Mouse (Mus musculus): ENCODE data around the gene App. TPM values are rescaled to one million over a fixed set of nuclear protein-coding genes. Genes with fewer than 3 reads are reported as not detected.

App gene
- total RNA-seq, 4 experiments from 2014 or later, result 320 to 378 (median 351) TPM

DNA sequence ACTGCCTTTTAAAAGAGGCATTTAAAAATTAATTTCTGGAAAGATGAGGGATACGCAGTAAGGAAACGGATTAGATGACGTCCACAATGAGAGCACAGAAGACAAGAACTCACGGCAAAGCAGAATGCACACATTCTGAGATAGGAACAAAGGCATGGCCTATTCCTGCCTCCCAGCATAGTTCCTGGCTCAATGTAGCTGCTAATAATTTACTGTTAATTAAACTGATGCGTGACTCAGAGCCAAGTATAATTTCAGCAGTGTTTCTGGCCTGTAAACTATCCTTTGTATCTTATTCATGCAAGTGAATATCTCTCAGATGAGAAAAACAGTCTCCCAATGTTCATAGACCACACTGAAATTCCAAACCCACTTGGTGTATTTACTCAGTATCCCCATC lies 154.3 kb downstream of the App start:
- no peak for DNase-seq

DNA sequence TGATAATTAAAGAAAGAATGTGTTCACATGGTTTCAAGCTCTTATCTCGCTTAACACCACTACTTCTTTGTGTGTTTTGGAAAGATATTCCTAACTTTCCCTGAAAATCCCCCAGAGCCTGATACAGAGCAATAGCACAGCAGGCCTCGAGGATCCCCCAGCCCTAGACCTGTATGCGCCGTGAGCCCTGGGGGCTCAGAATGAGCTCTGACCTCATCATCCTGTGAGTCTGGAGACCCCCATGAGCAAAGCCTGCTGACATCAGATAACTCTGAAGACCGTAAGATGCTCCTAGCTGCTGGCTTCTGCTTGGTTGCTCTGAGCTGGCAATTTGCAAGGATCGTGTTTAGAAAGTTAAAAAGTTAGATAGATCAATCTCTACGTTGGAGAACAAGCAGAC lies 155.7 kb downstream of the App start:
- DNase-seq, result no peak

DNA sequence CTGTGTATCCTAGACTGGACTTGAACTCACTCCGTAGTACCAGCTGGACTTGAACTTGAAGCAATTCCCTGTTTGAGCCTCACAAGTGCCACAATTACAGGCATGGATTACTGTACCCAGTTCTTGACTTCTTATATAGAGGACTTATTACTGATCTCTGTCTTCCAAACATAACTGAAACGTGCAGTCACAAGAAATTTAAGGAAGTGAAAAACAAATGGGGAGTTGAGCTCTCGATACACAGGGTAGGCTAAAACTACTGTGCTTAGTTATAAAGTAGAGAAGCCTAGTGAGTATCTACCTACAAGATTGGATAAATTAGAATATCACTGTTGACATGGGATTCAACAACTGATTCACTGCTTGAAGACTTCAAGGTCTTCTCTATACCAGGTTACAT lies 160.9 kb downstream of the App start:
- DNase-seq, result no peak

DNA sequence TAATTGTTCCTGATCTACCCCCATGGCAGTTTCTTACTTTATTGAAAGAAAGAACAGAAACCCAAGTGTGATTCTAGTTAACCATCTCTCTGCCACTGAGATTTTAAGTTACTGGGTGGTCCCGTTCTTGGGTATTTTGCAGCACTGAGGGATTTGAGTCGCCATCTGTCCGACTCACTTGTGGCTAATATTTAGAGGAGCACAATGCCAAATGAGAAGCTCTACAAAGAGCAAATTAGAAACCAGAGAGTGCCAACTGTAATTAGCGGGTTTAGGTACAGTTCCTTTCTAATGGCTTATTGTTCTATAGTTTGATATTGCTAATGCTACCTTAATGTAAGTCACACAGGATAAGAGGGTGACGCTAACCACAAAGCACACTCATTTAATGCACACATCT lies 161.4 kb downstream of the App start:
- DNase-seq, result no peak

DNA sequence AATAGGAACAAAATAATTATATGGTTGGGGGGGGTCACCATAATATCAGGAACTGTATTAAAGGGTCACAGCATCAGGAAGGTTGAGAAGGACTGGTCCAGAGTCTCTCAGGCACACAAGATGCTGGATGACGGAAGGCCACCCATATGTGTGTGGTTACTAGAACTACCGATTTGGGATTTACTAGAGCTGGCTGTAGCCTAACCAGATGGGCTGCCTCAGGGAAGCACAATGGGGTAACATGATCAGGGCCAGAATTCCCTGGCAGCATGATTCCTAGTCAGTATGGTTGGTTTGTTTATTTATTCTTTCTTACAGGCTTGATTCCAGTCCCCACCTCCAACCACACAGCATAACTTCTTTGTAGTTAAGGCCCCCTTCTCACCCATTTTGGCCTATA lies 162.9 kb downstream of the App start:
- DNase-seq, result no peak

DNA sequence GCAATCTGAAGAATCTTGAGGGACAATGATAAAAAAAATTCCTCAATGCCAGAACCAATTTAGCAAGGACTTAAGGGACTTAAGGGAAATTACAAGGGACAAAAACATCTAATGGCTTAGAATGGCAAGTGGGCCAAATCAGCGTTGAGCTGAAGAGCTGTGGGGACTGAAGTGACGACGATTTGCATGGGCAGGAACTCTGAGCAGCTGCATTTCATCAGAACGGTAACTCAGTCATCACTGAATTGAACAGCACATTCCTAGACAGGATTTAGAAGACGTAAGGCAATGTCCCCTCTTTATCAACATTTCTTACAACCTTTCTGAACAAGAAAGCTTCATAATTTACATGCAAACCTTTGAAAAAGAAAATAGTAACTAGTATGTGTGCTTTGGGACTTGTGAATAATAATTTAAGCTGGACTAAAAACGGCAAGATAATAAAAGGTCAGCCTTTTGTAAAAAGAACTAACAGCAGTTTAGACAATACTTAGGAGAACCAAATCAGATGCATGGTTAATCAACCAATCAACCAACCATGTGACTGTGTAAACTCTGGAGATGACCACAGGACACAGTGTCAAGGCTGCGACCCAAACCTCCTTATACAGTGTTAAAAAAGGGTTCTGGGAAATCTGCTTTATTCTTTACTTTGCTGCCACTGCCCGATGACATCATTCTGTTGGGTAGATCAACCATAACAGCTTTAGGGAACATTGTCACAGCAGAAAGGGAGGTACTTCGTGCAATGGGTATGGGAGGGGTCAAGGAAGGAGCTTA lies 164.5 kb downstream of the App start:
- no peak for DNase-seq

DNA sequence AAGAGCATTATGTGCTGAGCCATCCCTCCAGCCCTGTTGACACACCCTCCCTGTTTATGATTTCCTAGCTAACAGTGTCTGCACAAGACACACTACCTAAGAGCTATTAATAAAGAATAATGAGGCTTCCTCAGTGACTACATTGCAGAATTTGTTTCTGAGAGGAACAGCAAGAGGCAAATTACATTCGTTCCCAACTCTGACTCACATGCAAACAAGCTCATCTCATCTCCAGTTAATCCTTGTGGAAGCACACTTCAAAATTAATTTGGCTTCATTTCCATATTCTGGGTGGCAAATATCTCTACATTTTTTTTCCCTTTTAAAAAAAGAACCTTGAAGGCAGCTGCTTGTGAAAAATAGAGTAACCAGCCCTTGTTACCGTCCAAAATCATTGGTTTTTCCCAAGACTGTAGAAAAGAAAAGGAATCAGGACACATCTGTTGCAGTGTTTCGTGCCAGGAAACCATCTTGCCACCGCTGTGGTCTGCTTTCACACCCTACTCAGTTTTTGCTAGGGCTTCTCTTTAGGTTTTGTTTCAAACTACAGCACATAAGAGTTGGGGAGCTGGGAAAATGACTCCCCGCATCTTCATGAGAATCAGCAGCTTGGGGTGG lies 171.5 kb downstream of the App start:
- no peak for DNase-seq

DNA sequence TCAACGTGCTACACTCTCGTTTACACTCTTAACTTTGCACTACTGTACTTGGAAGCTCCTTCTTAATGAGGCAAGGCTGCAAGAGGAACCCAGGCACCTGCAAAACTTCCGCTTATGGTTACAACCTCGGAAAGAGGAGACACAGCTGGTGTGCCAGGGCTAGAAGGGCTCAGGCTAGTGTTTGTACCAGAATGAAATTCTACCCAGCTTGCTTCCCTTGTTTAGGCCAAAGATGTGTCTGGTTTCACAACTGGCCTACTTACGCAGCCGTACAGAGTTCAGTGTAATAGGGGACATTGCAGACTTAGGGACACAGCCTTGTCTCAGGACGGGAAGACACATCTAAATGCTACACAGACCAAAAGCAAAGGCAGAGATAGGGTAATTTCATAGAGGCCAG lies 173.3 kb downstream of the App start:
- no peak for DNase-seq

DNA sequence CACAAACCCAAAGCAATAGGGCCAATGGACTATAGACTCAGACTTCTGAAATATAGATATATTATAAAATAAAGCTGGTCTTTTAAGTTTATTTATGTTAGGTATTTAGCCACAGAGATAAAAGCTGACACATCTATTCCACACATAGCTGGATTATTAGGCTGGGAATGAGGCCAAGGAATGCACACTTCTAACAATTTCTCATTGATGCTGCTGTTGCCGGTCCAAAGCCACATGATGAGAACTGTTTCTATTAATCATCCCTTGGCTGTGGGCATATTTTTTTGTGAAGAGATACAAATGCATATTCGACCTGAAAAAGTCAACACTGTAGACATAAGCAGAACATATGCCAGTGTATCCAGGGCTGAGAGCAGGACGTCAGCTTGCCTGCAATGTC lies 176.0 kb downstream of the App start:
- DNase-seq, result no peak

DNA sequence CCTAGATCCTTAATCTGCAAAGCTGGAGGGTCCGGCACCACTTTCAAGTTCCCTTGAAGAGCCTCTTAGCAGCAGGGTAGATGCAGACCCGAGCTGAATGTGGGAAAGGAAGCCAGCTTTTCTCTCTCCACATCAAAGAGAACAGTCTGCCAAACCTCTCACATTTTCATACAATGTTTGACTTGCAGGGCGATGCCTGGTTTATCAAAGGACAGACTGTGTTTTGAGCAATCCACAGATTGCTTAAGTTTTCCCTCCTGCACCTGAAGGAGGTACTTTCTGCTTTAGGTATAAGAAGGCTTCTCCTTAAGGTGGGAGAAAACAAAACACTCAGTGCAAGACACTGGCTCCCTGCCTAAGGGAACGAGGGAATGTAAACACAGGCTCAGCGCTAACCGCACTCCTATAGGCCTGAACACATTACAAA lies 178.1 kb downstream of the App start:
- no peak for DNase-seq

DNA sequence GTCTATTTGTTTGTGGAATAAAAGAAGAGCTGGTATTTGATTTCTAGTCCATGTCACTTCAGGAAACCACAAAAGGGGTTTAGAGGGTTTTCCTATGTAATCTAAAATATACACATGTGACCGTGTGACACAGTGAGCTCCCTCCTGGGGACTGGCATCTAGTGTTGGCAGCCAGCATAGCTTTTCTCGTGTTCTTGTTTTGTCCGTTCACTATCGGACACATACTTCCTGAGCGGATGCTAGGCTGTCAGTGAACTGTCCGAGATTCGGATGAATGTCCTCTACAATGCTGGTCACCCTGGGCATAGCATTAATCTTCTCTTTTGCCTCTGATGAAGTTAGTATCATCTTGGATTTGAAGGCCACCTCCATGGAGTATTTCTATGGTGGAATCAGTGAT lies 180.7 kb downstream of the App start:
- no peak for DNase-seq

DNA sequence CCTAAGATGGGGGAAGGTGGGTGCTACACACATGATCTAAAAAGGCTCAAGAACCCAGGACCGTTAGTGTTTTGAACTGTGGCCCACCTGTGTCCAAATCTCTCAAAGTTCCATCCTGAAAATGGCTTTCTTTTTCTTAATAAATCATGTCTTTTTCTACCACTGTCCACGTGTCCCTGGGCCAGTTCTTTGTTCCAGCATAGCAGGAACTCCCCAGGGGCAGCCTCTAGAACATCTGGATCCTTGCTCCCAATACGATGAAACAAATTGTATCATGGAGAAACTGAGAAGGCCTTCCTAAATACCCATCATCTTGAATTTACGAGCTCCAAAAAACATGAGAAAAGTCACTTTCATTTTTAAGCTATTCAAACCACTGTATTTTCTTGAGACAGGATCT lies 182.6 kb downstream of the App start:
- no peak for DNase-seq

DNA sequence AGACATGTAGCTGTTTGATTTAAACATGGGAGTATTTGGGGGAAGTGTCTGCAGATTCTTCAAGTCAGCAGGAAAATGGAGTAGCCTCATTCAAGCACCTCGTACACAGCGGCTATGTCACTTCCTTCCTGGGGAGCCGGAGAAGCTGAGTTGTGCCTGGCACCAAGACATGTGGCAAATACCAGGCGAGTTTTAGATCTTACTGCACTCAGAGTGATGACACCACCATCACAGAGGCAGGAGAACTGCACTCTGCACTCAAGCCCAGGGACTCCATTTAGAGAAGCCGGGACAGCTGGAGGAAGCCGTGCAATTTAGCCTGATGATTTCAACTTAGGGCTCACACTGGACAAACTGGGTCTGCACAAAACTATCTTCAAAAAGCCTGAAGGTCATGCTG lies 183.6 kb downstream of the App start:
- no peak for DNase-seq

DNA sequence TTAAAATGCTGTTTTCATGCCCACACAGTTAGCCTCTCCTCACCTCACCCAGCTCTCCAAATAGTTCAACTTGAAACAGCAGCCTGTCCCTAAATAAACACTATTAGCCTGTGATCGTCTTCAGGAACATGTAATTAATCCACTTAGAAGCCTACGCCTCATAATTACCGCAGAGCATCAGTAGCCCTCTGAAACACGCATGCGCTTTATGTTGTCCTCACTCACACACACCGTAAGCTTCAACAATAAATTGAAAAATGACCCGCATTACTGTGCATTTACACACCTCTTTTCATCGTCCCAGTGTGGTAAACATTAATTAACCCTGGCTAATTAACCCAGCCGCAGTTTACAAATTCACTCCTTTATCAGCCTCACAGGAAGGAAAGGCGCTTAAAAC lies 184.1 kb downstream of the App start:
- DNase-seq, result no peak

DNA sequence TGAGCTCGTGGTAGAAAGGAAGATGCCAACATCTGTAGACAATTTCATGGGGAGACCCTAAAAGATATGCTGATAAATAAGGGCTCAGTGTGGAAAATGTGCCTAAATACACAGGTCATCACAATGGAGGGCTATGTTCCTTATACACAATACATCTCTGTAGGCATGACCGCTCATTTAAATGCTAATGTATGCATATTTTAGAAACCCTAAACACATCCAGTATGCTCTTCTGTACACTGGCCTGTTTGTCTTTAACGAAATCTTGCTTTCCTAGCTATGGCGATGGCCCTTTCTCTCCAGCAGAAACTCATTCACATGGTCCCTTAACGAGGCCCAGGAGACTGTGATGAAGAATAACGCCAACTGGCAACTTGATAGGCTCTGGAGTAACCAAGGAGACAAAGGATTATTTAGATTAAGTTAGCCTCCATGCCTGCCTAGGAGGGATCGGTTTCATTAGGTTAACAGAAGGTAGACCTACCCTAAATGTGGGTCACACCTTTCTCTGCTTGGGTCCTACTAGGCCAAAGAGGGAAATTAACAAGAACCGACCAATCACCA lies 185.8 kb downstream of the App start:
- no peak for DNase-seq

DNA sequence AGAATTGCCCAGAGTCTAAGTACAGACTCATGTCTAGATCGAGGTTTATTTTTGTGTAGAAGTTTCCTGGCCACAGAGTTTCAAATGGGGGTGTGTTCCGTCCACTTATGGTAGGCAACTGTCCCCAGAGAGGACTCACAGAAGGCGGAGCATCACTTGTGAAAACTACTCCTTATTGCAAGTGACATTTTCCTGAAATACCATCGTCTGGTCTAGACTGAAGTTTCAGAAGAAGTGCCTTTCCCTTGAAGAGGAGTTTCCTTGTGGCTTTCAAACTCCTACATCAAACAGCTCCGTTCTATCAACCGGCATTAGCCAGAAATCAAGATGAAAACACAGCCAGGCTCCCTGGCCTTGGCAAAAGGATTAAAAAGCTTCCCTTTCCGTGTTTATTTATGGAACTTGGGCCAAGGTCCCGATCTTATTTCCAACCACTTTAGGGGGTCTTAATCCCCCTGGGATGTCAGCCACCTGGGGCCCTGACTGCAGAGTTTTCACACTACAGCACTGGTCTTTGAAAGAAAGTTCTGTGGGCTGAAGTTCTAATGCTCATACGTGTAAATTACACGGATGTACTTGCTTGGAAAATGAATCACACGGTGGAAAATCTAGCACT lies 187.4 kb downstream of the App start:
- no peak for DNase-seq

DNA sequence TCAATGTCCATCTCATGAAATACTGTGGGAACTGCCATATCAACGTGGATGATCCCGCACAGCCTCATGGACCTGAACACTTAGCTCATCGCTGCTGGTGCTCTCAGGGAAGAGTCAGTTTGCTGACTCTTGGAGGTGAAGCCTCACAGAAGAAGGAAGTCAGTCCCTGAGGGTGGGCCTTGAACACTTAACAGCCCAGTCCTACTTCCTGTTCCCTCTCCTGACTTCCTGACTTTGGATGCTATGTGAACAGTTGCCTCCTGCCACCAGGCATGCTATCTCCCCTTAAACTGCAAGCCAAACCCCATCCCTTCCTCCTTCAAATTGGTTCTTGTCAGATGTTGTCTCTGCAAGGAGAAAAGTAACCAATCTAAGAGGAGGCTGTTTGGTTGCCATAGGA lies 188.2 kb downstream of the App start:
- DNase-seq, result no peak

DNA sequence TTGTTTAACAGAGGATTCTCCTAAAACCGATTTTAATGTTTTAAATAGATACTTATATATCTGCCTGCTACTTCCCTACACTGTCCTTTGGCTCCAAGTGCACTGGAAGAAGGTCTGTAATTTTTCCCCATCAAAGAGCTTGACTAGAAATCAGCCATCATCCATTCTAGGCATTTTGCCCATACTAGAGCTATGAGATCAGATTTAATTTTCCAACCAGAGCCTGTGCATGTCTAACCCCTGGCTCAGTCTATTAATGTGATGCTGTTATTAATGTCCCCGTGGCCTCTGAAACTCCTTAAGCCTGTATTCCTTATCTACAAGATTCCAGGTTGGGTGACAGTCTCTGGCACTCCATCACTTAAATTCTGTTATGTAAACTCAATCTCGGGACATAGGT lies 190.1 kb downstream of the App start:
- DNase-seq, result no peak

DNA sequence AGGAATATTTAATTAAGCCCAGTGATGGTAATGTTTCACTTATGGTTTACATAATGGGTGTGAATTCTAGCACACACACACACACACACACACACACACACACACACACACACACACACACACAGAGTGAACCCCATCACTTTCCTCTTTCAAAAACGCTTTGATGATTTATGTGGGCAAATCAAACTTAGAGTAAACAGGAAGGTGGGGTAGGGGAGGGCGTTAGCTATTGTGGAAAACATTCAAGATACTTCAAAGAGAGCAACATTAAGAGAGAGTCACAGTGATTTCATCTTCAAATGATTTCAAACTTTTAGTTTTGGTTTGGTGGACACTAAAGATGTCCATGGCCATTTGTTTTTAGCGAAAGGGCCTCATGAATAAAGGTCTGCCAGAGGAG lies 191.0 kb downstream of the App start:
- no peak for DNase-seq

DNA sequence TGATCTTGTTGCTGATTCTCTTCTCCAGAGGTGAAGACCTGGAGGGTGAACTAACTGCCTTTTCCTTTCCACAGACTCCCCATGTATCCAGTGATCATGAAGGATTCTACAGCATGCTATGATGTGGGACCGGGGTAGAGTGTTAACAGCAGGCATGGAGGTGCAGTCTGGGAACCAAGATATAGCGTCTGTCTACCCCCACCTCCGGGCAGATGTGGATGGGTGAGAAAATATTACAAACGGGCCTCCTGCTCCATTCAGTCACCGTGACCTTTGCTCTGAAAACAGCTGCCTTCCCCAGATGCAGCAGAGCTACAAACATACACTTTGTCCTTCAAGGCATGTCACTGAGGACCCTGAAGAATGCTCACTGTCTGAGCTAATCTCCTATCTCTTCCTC lies 195.0 kb downstream of the App start:
- DNase-seq, result no peak

DNA sequence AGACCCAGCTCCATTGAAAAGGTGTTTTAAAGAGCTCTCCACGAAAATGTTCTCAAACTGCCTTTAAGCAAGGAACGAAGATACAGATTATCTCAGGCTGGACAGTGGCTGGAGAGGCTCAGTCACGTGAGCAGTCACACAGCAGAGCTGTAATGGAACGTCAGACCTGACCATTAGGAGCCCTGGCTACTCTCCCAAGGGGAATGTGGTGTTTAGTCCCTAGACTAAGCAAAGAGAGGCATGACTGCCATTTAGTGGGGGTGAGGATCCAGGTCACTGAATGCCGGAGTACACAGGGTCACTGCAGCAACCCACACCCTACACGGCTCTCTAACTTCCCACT lies 199.4 kb downstream of the App start:
- no peak for DNase-seq

DNA sequence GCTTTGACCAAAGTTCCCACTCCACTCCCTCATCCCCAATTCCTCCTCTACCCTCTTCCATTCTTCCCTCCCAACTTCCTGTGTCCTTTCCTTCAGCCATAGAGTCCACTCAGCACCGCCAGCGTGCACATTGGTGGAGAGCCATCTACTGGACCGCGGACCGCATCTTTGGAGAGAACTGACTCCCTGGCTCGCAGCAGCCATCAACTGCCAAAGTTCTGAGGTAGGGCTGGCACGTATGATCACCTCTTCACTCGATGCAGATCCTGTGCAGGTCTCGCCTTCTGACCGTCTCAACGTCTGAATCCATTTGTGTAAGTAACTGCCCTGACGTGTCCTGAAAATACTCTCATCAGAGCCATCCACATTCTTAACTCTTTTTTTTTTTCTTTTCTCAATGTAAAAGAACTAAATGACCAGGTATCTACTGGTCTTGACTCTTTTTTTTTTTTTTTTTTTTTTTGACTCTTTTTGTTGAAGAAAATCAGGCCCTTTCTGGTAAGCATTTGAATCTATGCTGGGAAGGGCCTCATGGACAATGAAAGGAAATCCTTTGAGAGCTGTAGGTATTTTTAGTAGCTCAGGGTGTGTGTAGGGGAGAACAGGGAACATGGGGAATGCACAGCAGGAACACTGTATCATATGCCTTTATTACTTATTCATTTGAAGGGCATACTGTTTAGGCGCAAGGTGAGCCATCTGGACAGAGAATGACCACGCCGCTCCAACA lies 200.0 kb downstream of the App start:
- no peak for DNase-seq

Measured in adrenal gland, adult 8-10 months (tissue).